Mouse (Mus musculus) stomach, embryonic 14.5 days (tissue): Measurements from ENCODE around the gene St3gal5. TPM values are rescaled to one million over a fixed set of nuclear protein-coding genes. Genes with fewer than 3 reads are reported as not detected.
"Not testable (repeated sequence)": the region's sequence is repeated elsewhere in the genome, so short reads cannot be mapped to it uniquely, and the experiment has no call there.

Experiments used
- ATAC-seq: fragments of 200-750 bp; cut with Nextera tagmentation; 2 replicates; pipeline ENCODE4 v1.8.0; 2017; ENCODE audit warnings: low read depth, moderate TSS enrichment; ENCODE audit not compliant: insufficient number of reproducible peaks, insufficient read depth, low FRiP score
- H3K27ac ChIP-seq: fragments of 300-500 bp; sonication (generic); 2 replicates; pipeline ENCODE4 v1.5.1; 2014; ENCODE audit warnings: mild to moderate bottlenecking, low read length, moderate library complexity, mixed read lengths
- H3K27me3 ChIP-seq: fragments of 300-500 bp; sonication (generic); 2 replicates; pipeline ENCODE4 v1.6.1; 2014; ENCODE audit warnings: low read length, control low read depth, mixed read lengths; ENCODE audit not compliant: control insufficient read depth, insufficient read depth
- H3K36me3 ChIP-seq: fragments of 300-500 bp; sonication (generic); 2 replicates; pipeline ENCODE4 v1.6.1; 2014; ENCODE audit warnings: mild to moderate bottlenecking, control low read depth, low read length, moderate library complexity, mixed read lengths; ENCODE audit not compliant: control insufficient read depth, insufficient read depth
- H3K4me1 ChIP-seq: fragments of 300-500 bp; sonication (generic); 2 replicates; pipeline ENCODE4 v1.6.1; 2014; ENCODE audit warnings: low read length, control low read depth, mixed read lengths; ENCODE audit not compliant: control insufficient read depth, insufficient read depth
- H3K4me2 ChIP-seq: fragments of 300-500 bp; sonication (generic); replicated peaks from 2 replicates; pipeline ENCODE4 v1.6.1; 2014; ENCODE audit warnings: low read depth, low read length, control low read depth
- H3K4me3 ChIP-seq: fragments of 300-500 bp; sonication (generic); 2 replicates; pipeline ENCODE4 v1.5.1; 2014; ENCODE audit warnings: low read depth, low read length, control low read depth
- H3K9ac ChIP-seq: fragments of 300-500 bp; sonication (generic); replicated peaks from 2 replicates; pipeline ENCODE4 v1.6.1; 2014; ENCODE audit warnings: low read depth, mild to moderate bottlenecking, control low read depth, low read length, moderate library complexity, mixed read lengths
- H3K9me3 ChIP-seq: fragments of 300-500 bp; sonication (generic); 2 replicates; pipeline ENCODE4 v1.6.1; 2016; ENCODE audit warnings: low read depth, low read length, control low read depth; ENCODE audit not compliant: control insufficient read depth
- WGBS: fragments of 180-500 bp; shearing (Covaris S2); extraction: QIAGEN DNeasy Blood & Tissue Kit; methylation state at CpG from one replicate; pipeline ENCODE4 v1.1.7; 2014; 5-methylcytosine and 5-hydroxymethylcytosine counted together
- polyA plus RNA-seq: library from polyadenylated mRNA; unstranded; fragments of >200 nt; fragmentation: Nextera tagmentation; extraction: Ambion mirVana; gene quantifications from 2 replicates; pipeline ENCODE4 v1.2.1, GENCODE M21; 2014

St3gal5 gene
- 27.0 and 28.3 TPM in 2 replicates for polyA plus RNA-seq

GRCm38 (mm10) chr6:72097181-72097995 lies at the start of gene St3gal5:
TSS of gene St3gal5 (plus strand) at chr6:72097592.
- peak; percentile 96 for ATAC-seq
- Histone ChIP-seq H3K36me3 (no peaks in the 10 kb centered on the region), H3K4me1 (peaks cover 22% of the 10 kb centered on the region; the same call in 1 of the 2 replicates), H3K4me2 (peak within 1 kb of the TSS; percentile 98), H3K27ac (peak within 1 kb of the TSS; percentile 59), H3K9ac (peak within 1 kb of the TSS; percentile 80), H3K9me3 (no peaks in the 10 kb centered on the region), H3K4me3 (peak within 1 kb of the TSS; percentile 79), H3K27me3 (no peaks in the 10 kb centered on the region)
- under 1% methylated on average over 76 of the region's 81 CpGs for WGBS

DNA sequence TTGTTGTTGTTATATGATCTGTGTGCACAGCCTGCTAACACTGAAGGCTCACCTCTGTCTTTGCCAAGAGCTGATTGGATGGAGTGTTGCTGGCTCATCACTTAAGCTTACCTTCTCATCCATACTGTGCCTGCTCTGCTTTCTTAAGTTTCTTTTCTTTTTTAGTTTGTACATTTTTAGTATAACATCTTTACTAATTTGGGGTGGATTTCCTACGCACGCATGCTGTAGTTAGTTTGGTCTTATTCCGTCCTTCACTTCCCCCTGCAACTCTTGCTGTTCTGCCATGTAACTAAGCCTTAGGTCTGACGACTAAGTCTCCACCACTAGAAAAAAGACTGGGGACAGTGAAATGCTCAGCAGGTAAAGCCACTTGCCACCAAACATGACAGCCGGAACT lies 48.7 kb upstream of the St3gal5 start:
- H3K4me2 ChIP-seq = no peak overlapping the region
- no peaks in the 10 kb centered on the region for H3K4me1 ChIP-seq
- no peak overlapping the region for H3K27ac ChIP-seq
- H3K4me3 ChIP-seq = no peak overlapping the region
- no peak for ATAC-seq
- H3K36me3 ChIP-seq = no peaks in the 10 kb centered on the region
- H3K9me3 ChIP-seq = no peaks in the 10 kb centered on the region
- WGBS = 85% methylated on average over 5 of the region's 5 CpGs
- H3K27me3 ChIP-seq = no peaks in the 10 kb centered on the region
- H3K9ac ChIP-seq = no peak overlapping the region

DNA sequence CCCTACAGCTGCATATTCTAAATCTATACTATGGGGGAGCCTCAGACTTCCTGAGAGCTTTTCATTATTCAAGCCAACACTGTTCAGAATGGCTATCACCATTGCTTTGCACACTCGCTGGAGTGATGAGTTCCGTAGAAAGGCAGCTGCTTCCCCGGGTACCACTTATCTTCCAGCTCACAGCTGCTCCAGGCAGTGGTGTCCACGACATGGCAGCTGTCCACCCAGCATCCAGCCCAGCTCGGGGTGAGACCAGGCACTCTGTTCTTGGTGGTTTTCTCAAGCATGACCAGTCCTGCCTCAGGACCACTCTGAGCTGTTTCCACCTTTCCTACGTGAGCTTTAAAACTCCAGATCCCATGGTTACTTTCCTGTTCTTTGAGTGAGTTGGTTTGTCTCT lies 47.5 kb upstream of the St3gal5 start:
- Histone ChIP-seq H3K36me3 (no peaks in the 10 kb centered on the region), H3K27ac (no peak overlapping the region), H3K9ac (no peak overlapping the region), H3K4me3 (no peak overlapping the region), H3K27me3 (no peaks in the 10 kb centered on the region), H3K9me3 (no peaks in the 10 kb centered on the region), H3K4me1 (no peaks in the 10 kb centered on the region), H3K4me2 (no peak overlapping the region)
- 75% methylated on average over 6 of the region's 6 CpGs for WGBS
- no peak for ATAC-seq

- Histone ChIP-seq H3K9ac (no peak overlapping the region), H3K4me1 (no peaks in the 10 kb centered on the region), H3K4me3 (no peak overlapping the region), H3K36me3 (no peaks in the 10 kb centered on the region), H3K9me3 (no peaks in the 10 kb centered on the region), H3K27me3 (no peaks in the 10 kb centered on the region), H3K4me2 (no peak overlapping the region), H3K27ac (no peak overlapping the region)
- ATAC-seq = no peak
- 55% methylated on average over 7 of the region's 7 CpGs for WGBS
These were observed 46.6 kb upstream of the St3gal5 start for GRCm38 (mm10) chr6:72050827-72051226.

DNA sequence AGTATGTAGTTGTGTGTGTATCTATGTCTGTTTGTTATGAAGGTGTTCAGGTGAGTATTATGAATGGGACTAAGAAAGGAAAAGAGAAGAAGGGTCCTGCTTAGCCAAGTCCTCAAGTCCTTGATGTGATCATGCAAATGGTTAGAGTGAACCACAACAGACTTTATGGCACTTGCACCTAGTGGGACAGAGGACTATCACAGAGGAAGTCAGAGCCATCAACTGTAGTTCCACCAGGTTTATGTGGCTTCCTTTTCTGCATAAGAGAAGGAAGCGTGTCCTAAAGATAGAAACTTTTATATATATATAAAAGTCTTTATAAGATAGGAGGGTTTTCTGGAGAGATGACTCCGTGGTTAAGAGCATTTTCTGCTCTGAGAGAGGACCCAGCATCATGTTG lies 46.1 kb upstream of the St3gal5 start:
- no peak for ATAC-seq
- no peaks in the 10 kb centered on the region for H3K36me3 ChIP-seq
- H3K9me3 ChIP-seq = no peaks in the 10 kb centered on the region
- no peak overlapping the region for H3K9ac ChIP-seq
- H3K4me1 ChIP-seq = no peaks in the 10 kb centered on the region
- 79% methylated on average over 2 of the region's 2 CpGs for WGBS
- H3K27me3 ChIP-seq = no peaks in the 10 kb centered on the region
- no peak overlapping the region for H3K27ac ChIP-seq
- no peak overlapping the region for H3K4me2 ChIP-seq
- no peak overlapping the region for H3K4me3 ChIP-seq

DNA sequence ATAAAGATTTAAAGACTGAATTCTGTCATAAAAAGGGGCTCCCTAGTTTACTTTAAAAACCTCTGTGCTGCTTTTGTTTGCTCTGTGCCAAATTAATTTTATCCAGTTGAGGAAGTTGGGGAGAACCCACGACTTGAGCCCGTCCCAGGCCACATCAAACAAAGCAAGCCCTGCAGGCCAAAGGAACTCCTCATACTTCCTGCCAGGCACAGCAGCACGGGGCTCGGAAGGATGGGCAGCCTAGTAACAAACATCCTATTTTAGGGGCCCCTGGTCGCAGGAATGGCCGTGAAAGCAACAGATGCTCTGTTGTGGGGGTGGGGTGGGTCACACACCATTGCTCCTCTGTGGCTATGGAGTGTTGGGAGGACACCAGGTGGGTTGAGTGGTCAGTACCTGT lies 45.6 kb upstream of the St3gal5 start:
- ATAC-seq = no peak
- Histone ChIP-seq H3K4me1 (no peaks in the 10 kb centered on the region), H3K27ac (no peak overlapping the region), H3K27me3 (no peaks in the 10 kb centered on the region), H3K4me2 (no peak overlapping the region), H3K9ac (no peak overlapping the region), H3K9me3 (no peaks in the 10 kb centered on the region), H3K4me3 (no peak overlapping the region), H3K36me3 (no peaks in the 10 kb centered on the region)
- WGBS = 57% methylated on average over 6 of the region's 6 CpGs

DNA sequence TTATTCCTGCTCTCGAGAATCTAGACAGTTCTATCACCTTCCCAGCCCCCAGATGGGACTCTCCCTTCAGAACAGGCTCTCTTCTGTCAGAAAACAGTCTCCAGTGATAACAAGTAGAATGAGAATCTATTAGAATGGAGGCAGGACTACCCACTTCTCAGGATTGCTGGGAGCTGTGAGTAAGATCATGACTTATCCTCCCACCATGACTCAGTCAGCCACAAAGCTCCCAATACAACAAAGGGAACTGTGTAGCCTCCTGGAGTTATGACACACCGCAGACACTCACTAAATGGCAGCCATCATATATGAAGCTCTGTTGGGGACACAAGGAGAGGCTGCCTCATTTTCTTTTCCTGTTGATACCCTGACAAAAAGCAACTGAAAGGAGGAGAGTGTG lies 40.8 kb upstream of the St3gal5 start:
- Histone ChIP-seq H3K36me3 (no peaks in the 10 kb centered on the region), H3K27ac (no peak overlapping the region), H3K4me1 (no peaks in the 10 kb centered on the region), H3K27me3 (no peaks in the 10 kb centered on the region), H3K4me2 (no peak overlapping the region), H3K9me3 (no peaks in the 10 kb centered on the region), H3K9ac (no peak overlapping the region), H3K4me3 (no peak overlapping the region)
- no peak for ATAC-seq
- 81% methylated on average over 2 of the region's 2 CpGs for WGBS

DNA sequence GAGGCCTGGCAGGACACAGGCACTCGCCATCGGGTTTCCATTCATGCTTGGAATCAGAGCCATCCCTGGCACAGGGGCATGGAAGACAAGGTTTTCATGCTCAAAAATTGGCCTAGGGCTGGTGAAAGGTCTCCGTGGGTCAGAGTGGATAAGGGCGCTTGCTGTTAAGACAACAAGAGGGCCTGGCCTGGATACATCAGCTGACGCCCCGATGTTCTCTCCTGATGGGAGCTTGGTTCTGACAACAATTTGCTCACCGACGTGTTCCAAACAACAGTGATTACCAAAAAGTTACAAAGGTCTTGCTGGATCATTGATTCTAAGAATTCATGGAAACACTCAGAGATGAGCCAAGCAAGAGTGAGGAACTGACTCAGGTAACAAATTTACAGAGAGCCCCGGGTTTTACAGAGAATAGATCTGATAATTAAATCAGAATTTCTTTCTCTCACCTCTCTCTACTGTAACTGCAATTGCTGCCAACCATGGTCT lies 38.9 kb upstream of the St3gal5 start:
- Histone ChIP-seq H3K9ac (no peak overlapping the region), H3K27me3 (no peaks in the 10 kb centered on the region), H3K27ac (no peak overlapping the region), H3K4me3 (no peak overlapping the region), H3K9me3 (no peaks in the 10 kb centered on the region), H3K4me2 (no peak overlapping the region), H3K4me1 (no peaks in the 10 kb centered on the region), H3K36me3 (no peaks in the 10 kb centered on the region)
- 85% methylated on average over 9 of the region's 9 CpGs for WGBS
- no peak for ATAC-seq

DNA sequence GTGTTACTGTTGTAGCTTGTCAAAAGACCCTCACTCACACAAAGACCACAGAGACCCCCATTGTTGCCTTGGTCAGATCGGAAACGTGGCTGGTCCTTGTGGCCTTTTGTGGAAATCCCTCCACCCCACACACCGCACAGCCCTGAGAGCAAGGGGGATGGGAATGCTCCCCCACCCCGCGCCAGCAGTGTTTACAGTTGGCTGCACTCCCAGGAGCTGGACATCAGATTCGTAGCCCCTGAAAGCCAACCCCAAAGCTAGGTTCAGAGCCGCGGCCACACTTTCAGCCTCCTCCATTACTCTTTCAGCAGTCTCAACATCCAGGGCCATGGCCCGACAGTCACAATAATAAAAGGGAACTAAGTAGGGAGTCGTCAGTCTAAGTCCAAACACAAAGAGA lies 36.7 kb upstream of the St3gal5 start:
- H3K36me3 ChIP-seq, H3K9me3 ChIP-seq, H3K4me1 ChIP-seq, ATAC-seq, H3K27ac ChIP-seq, H3K4me3 ChIP-seq, H3K9ac ChIP-seq, H3K27me3 ChIP-seq, H3K4me2 ChIP-seq: not testable (repeated sequence)
- WGBS = 48% methylated on average over 10 of the region's 10 CpGs
